Comparison of ENCODE assay signal across 12 mouse cellular contexts in genomic region chr7:118991341-118991884, GRCm38 (mm10). TPM values are rescaled to one million over a fixed set of nuclear protein-coding genes. Genes with fewer than 3 reads are reported as not detected.
A peak's percentile ranks its signal among the peaks of the same experiment; 100 is the strongest.
DNase-seq lines count a peak whose midpoint lies in the region; ATAC-seq lines count a peak whose summit lies in the region.
"Had no signal": no experiment of that assay in that cellular context is flagged by ENCODE, and none has a peak within 500 bp of the region (broad histone marks: within the 10 kb centered on the region; RNA-seq: fewer than 3 reads in every experiment).

No protein-coding gene starts in this region.

- H3K4me3 ChIP-seq in brown adipose tissue, adult 24 weeks (ENCODE audit: insufficient read depth, low read depth, low read length), result no peak overlapping the region
- H3K4me3 ChIP-seq in hindbrain, embryonic 12.5 days, result peak overlapping the region; percentile 63
- H3K4me3 ChIP-seq in neural tube, embryonic 13.5 days, result 0 out of 2 replicates have a peak overlapping the region, but pooled peaks have one; percentile 9
- H3K4me3 ChIP-seq: lung, embryonic 15.5 days had no signal

- peak overlapping the region; percentile 29 for H3K9ac ChIP-seq in hindbrain, embryonic 12.5 days
- no peak overlapping the region for H3K9ac ChIP-seq in neural tube, embryonic 13.5 days
- H3K9ac ChIP-seq: lung, embryonic 15.5 days had no signal

- H3K4me1 ChIP-seq in brown adipose tissue, adult 24 weeks (ENCODE audit: control insufficient read depth, insufficient read depth, insufficient read length, low read length), result peaks cover 13% of the 10 kb centered on the region
- peaks cover 69% of the 10 kb centered on the region for H3K4me1 ChIP-seq in hindbrain, embryonic 12.5 days
- H3K4me1 ChIP-seq in neural tube, embryonic 13.5 days (replicated peaks), result peaks cover 77% of the 10 kb centered on the region

- H3K4me2 ChIP-seq in hindbrain, embryonic 12.5 days (replicated peaks), result peak overlapping the region; percentile 84
- H3K4me2 ChIP-seq in neural tube, embryonic 13.5 days, result peak overlapping the region; percentile 71
- H3K4me2 ChIP-seq: lung, embryonic 15.5 days had no signal

- intact Hi-C loops in left cerebral cortex, postnatal 4 days (cut with DNase I), result loop anchor here (5.0 kb wide), 1 partner anchor 134 kb away; the partner anchor contains the start of genes Iqck and Knop1

- peak; percentile 31 for DNase-seq in left cerebral cortex, postnatal 4 days
- no peak for DNase-seq in left cerebral cortex, adult 8-10 months (ENCODE audit: low spot score in 2 of 2)
- no peak for DNase-seq in kidney, postnatal 36 days
- DNase-seq in frontal cortex, postnatal 25 days (ENCODE audit: low spot score in 2 of 2), result no peak
- DNase-seq: kidney, adult 8-10 months; liver; retina, postnatal 1 day had no signal

- 28% methylated on average over 4 of the region's 4 CpGs for WGBS in hindbrain, embryonic 12.5 days
- 19% methylated on average over 4 of the region's 4 CpGs for WGBS in neural tube, embryonic 13.5 days

- ATAC-seq in hindbrain, embryonic 12.5 days (ENCODE audit: low FRiP score), result no peak
- ATAC-seq in neural tube, embryonic 13.5 days (ENCODE audit: low read depth), result no peak
- ATAC-seq: CD4-positive, CD25-positive, alpha-beta regulatory T cell, adult 4 months had no signal

- no peaks in the 10 kb centered on the region for H3K36me3 ChIP-seq in hindbrain, embryonic 12.5 days
- no peaks in the 10 kb centered on the region for H3K36me3 ChIP-seq in neural tube, embryonic 13.5 days
- H3K36me3 ChIP-seq: lung, embryonic 15.5 days had no signal

- peak overlapping the region; percentile 20 for H3K27ac ChIP-seq in brown adipose tissue, adult 24 weeks (replicated peaks; ENCODE audit: low read depth, low read length)
- H3K27ac ChIP-seq in hindbrain, embryonic 12.5 days, result peak overlapping the region; percentile 88
- H3K27ac ChIP-seq in neural tube, embryonic 13.5 days (replicated peaks), result peak overlapping the region; percentile 76; the same call in 1 of the 2 replicates
- H3K27ac ChIP-seq: lung, embryonic 15.5 days had no signal

- no peaks in the 10 kb centered on the region for H3K9me3 ChIP-seq in hindbrain, embryonic 12.5 days (replicated peaks)
- no peaks in the 10 kb centered on the region for H3K9me3 ChIP-seq in neural tube, embryonic 13.5 days
- H3K9me3 ChIP-seq: lung, embryonic 15.5 days had no signal

- H3K27me3 ChIP-seq in hindbrain, embryonic 12.5 days, result no peaks in the 10 kb centered on the region
- H3K27me3 ChIP-seq in neural tube, embryonic 13.5 days, result no peaks in the 10 kb centered on the region
- H3K27me3 ChIP-seq: lung, embryonic 15.5 days had no signal

RNA-seq across cellular contexts. Expression of gene Gprc5b, which starts 3.6 kb away (rescaled TPM):
- 10 to 100 TPM; 17.9 to 20.2 TPM for total RNA-seq in left cerebral cortex, postnatal 4 days (2021)
- total RNA-seq in left cerebral cortex, adult 8-10 months (2022), result 100 to 1,000 TPM; 116 to 128 (median 122) TPM
- polyA plus RNA-seq in brown adipose tissue, adult 24 weeks (2012; ENCODE audit: insufficient read depth, insufficient read length, missing spikeins), result 55.7 and 65.8 TPM in 2 replicates
- polyA plus RNA-seq in hindbrain, embryonic 12.5 days (2016; fragmentation: Nextera tagmentation; extraction: Ambion mirVana), result 12.9 and 13.2 TPM in 2 replicates
- polyA plus RNA-seq in neural tube, embryonic 13.5 days (2015; fragmentation: Nextera tagmentation; extraction: Ambion mirVana), result 6.9 and 7.0 TPM in 2 replicates

Comparison
In these comparisons a context has a peak if more than half of its experiments do, and no peak if none do; other contexts are left out.
1. H3K27ac ChIP-seq: peak in every context shown above with its lines; median percentile 88 in hindbrain, embryonic 12.5 days; 76 in neural tube, embryonic 13.5 days; 20 in brown adipose tissue, adult 24 weeks.